Mouse (Mus musculus) lung, adult 18-20 months (tissue): ENCODE data around the gene Ptpra.
A peak's percentile ranks its signal among the peaks of the same experiment; 100 is the strongest.
"Not testable (repeated sequence)": the region's sequence is repeated elsewhere in the genome, so short reads cannot be mapped to it uniquely, and the experiment has no call there.

Experiments used
- DNase-seq, 2 experiments: peaks; one replicate each; pipeline ENCODE4 v3.0.0; 2022; ENCODE audit warnings: mixed read lengths in 2 of 2

The Ptpra gene

GRCm38 (mm10) chr2:130491162-130491561, 41.1 kb downstream of the Ptpra start:
- DNase-seq, result no peak

- peak; percentile 29 to 33 for DNase-seq
Measured at GRCm38 (mm10) chr2:130491587-130491986, 41.5 kb downstream of the Ptpra start.

DNA sequence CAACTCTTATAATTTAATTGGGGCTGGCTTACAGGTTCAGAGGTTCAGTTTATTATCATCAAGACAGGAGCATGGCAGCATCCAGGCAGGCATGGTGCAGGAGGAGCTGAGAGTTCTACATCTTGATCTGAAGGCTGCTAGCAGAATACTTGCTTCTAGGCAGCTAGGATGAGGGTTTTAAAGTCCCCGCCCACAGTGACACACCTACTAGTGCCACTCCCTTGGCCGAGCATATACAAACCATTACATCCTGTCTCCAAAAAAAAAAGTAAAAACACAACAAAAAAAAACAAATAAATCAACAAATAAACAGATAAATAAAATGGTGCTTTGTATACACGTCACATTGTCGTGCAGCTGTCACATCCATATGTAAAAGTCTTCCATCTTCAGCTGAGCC, 45.0 kb downstream of the Ptpra start:
- DNase-seq, result not testable (repeated sequence)

GRCm38 (mm10) chr2:130496037-130496436, 46.0 kb downstream of the Ptpra start:
- DNase-seq, result peak; percentile 11 to 30

DNA sequence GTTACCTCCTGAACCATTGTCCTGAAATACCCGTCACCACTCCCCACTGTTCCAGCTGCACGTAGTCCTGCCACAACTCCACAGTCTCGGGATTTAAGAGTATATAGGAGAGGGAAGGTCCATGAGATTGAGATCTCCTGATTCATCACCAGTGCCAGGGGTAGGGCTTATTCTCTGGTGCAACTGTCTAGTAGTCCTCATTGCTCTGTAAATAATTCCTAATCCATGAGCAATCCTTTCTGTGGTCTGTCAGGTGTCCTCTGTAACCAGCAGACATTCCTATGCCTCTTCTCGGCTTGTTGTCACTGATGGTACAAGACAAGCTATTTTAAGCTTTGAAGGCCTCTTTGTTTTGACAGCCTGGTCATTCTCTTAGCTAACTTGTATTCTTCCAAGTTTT, 46.9 kb downstream of the Ptpra start:
- no peak for DNase-seq

GRCm38 (mm10) chr2:130499546-130499945, 49.5 kb downstream of the Ptpra start:
- no peak for DNase-seq

DNA sequence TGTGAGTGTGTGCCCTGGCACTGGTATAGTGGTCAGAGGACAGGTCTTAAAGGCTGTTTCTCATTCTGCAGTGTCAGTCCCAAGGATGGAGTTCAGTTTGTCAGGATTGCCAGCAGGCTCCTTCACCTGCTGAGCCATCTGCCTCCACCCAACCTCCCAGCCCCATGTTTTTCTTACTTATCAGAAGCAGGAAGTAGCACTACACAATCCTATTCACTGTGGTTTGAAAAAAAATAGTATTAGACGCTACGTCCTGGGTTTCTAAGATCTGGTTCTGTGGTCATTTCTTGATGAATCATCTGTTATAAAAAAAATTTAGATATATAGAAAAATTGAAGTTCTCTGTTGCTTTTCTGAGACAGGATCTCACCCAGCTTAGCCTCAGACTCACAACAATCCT, 51.5 kb downstream of the Ptpra start:
- no peak for DNase-seq

DNA sequence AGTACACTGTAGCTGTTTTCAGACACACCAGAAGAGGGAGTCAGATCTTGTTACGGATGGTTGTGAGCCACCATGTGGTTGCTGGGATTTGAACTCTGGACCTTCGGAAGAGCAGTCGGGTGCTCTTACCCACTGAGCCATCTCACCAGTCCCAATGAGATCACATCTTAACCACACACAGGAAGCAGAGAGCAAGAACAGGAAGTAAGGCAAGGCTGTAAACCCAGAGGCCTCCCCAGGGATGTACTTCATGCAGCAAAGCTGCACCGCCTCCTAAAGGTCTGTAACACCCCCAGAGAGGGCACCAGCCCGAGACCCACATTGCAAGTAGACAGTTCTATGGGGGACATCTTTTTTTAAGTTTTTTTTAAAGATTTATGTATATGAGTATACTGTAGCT, 61.5 kb downstream of the Ptpra start:
- not testable (repeated sequence) for DNase-seq

- no peak for DNase-seq
Measured at GRCm38 (mm10) chr2:130513907-130514306, 63.8 kb downstream of the Ptpra start.

GRCm38 (mm10) chr2:130515791-130516190, 65.7 kb downstream of the Ptpra start:
- DNase-seq, result no peak

DNA sequence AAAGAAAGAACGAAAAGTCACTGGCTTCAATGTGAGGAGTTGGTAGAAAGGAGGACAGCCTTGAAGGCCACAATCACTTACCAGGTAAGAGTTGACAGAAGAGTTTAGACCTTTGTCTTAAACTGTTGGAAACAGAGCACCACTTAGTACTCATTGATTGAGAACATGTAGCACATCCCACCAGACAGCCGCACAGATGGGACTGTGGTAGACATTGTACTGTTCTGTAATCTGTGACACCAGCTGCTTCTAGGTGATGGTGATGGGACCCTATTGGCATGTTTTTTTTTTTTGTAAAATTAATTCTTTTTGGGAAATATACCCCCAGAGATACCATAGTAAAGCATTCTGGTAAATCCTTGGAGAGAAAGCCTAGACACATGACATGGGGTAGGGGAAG, 71.8 kb downstream of the Ptpra start:
- no peak for DNase-seq

DNA sequence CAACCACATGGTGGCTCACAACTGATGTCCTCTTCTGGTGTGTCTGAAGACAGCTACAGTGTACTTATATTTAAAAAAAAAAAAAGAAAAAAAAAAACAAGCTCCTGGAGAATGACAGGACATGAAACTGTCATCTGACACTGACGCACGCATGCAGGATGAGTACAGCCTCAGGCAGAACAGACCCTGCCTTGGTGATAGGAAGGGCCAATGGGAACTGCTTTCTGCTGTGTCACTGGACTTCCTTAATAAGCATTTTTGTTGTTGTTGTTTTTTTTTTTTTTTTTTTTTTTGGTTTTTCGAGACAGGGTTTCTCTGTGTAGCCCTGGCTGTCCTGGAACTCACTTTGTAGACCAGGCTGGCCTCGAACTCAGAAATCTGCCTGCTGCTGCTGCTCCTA, 75.4 kb downstream of the Ptpra start:
- not testable (repeated sequence) for DNase-seq

DNA sequence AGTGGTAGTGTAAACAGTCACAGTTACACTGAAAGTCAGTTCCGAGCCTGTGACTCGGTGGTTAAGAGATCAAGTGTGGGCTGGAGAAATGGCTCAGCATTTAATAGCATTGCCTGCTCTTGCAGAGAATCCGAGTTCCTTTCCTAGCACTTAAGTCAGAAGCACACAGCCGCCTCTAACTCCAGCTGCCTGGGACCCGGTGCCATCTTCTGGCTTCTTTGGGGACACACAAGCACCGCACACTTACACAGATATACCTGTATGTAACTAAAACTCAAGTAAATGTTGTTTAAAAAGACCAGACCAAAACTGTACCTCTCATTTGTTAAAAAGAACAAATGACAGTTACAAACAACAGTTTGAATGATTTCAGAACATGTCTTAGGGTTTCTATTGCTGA, 78.4 kb downstream of the Ptpra start:
- no peak for DNase-seq

DNA sequence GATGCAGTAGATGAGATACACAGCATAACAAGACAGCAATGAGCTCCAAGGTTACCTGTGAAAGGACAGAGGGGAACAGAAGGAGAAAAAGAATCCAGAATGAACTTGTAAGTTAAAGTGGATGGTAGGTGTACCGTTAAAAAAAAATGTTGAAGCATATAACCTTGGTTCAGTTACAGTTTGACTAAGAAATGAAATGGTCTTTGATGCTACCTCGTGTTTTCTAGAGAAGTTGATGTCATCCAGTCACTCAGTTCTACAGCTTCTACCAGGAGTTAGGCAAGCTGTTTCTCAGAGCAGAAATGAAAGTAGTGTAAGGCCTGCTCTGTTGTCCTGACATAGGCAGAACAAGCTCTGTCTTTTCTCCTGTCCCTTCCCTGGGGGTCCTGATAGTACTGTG, 79.2 kb downstream of the Ptpra start:
- DNase-seq, result no peak

- DNase-seq, result no peak
Measured at GRCm38 (mm10) chr2:130529925-130530324, 79.8 kb downstream of the Ptpra start.

DNA sequence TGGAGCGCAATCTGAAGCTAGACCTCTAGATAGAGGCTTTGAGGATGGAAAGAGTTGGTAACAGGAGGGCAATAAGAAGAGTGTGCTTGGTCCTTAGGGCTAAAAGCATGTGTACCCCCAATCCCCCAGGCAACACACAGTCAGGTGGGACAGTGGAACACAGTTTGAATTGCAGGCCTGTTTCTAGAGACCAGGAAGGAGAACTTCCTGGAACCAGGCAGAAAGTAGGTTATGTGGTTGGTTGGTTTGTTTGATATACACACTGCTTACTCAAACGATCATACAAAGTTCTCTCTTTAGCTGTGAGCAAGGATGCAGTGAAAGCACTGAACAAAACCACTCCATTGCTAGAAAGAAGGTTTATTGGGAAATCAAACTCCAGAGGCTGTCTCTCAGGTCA, 82.1 kb downstream of the Ptpra start:
- no peak for DNase-seq

GRCm38 (mm10) chr2:130535017-130535416, 84.9 kb downstream of the Ptpra start:
- no peak for DNase-seq

DNA sequence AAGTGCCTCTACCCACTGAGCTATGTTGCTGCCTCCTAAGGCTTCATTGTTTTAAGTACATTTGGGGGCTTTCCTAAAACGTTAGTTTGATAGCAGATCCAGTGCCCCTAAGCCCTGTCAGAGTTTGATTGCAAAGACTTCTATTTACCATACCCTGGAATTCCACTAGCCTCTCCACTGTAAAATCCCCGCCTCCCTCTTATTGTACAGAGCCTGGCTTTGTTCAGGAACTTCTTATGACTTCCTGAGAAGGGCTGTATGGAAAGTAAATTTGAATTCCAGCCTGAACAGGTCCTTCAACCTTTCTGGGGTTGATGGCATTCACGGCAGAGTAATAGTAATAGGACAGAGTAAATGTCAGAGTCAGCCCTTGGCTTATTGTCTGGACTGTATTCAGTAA, 86.8 kb downstream of the Ptpra start:
- no peak for DNase-seq

DNA sequence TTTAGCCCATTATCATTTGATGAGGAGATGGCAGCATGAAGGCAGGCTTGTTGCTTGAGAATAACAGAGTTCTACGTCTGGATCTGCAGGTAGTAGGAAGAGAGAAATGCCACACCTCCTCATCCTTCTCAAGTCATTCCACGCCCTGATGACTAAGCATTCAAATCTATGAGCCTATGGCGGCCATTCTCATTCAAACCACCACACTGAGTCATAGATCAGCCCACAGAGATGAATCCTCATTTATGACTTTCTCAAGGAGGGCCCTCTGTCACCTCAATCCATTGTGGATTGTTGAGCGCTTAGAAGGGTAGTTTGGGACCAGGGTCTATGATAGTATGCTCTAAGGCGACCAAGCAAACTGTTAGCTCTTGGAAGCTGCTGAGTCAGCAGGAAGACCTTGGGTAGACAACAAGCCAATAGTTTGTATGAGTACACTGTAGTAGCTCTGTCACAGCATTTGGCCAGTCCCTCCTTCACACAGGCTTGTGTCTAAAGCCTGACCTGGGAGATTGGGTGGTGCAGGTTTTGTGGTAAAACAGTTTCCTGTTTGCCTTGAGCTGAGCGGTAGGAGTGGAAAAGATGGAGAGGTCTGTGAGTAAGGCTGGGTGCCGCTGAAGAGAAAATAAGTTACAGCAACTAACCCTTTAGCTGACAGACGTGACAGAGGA, 88.9 kb downstream of the Ptpra start:
- no peak for DNase-seq

DNA sequence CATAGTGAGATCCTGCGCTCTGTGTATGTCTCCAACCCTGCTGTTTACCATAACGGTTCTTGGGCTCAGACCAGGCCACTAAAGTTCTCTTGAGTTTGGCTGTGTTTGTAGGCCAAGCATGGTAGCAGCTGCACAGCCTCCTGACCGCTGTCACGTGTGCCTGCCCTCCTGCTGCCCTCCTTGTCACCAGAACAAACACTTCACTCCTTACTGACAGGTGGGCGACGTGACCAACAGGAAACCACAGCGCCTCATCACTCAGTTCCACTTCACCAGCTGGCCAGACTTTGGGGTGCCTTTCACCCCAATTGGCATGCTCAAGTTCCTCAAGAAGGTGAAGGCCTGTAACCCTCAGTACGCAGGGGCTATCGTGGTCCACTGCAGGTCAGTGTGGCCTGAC, 90.2 kb downstream of the Ptpra start:
- DNase-seq, result no peak

- no peak for DNase-seq
Measured at GRCm38 (mm10) chr2:130546957-130547356, 96.9 kb downstream of the Ptpra start.

GRCm38 (mm10) chr2:130554841-130555240, 104.8 kb downstream of the Ptpra start:
- DNase-seq, result no peak

- DNase-seq, result no peak
Measured at GRCm38 (mm10) chr2:130556292-130556691, 106.2 kb downstream of the Ptpra start.

DNA sequence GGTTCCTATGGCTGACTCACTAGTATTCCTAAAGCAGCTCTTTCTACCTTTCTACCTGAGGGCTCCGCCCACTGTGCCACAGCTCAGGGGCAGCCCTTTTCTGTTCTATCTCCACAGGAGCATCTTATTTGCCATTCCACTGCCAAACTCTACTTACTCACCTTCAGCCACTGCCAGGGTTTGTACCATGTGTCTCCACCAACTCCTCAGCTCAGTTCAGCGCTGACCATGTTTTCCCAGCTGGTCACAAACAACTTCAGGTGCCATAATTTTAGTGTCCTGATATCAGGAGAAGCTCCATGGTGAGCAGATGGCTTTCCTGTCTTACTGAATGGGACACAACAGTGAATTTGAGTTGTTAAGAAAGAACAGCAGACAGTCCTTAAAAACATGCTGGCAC, 107.4 kb downstream of the Ptpra start:
- no peak for DNase-seq

DNA sequence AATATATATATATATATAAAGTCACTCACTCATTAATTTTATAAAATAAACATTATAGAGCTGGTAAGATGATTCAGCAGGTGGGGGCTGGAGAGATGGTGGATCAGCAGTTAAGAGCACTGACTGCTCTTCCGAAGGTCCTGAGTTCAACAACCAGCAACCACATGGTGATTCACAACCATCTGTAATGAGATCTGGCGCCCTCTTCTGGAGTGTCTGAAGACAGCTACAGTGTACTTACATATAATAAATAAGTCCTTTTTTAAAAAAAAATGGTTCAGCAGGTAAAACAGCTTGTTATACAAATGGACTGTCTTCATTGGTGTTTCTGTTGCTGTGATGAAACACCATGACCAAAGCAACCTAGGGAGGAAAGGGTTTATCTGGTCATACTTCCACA, 107.9 kb downstream of the Ptpra start:
- no peak for DNase-seq
